Comparison of ENCODE assay signal across 20 mouse cellular contexts in the genomic region with DNA sequence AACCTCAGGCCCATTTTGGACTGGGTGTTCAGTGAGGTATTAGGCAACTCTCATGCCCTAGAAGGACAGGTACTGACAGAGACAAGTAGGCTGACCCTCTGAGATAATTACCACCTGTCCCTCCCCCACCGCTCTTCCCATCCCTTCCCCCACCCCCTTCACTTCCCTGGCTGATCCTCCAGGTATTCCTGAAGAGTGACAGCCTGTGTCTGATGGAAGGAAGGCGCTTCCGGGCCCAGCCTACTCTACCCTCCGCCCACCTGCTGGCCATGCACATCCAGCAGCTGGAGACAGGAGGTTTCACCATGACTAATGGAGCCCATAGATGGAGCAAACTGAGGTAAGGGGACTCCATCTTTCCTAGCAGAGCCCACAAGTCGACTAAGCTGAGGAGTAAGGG.
"Had no signal": no experiment of that assay in that cellular context is flagged by ENCODE, and none has a peak within 500 bp of the region (broad histone marks: within the 10 kb centered on the region; RNA-seq: fewer than 3 reads in every experiment).

No protein-coding gene starts in this region.

- DNase-seq: gastrocnemius, postnatal 14 days; gastrocnemius, postnatal 36 days; heart, adult 11 months; heart, adult 2 months; heart, postnatal 14 days; heart, postnatal 36 days; kidney, adult 18-20 months; kidney, adult 8-10 months; kidney, postnatal 10 days; kidney, postnatal 25 days; kidney, postnatal 4 days; left cerebral cortex, postnatal 4 days had no signal

- H3K4me1 ChIP-seq: heart, embryonic 13.5 days; heart, embryonic 15.5 days; hindbrain, embryonic 13.5 days; intestine, embryonic 15.5 days; limb, embryonic 13.5 days; limb, embryonic 15.5 days; liver, embryonic 12.5 days had no signal

- H3K4me3 ChIP-seq: heart, adult 2 months; heart, embryonic 13.5 days; heart, embryonic 15.5 days; hindbrain, embryonic 13.5 days; intestine, embryonic 15.5 days; layer of hippocampus, adult 2 months; limb, embryonic 13.5 days; limb, embryonic 15.5 days; liver, embryonic 12.5 days had no signal

- H3K9me3 ChIP-seq: heart, embryonic 13.5 days; heart, embryonic 15.5 days; hindbrain, embryonic 13.5 days; intestine, embryonic 15.5 days; limb, embryonic 13.5 days; limb, embryonic 15.5 days; liver, embryonic 12.5 days had no signal

- H3K36me3 ChIP-seq: heart, embryonic 13.5 days; heart, embryonic 15.5 days; intestine, embryonic 15.5 days; limb, embryonic 13.5 days; limb, embryonic 15.5 days; liver, embryonic 12.5 days had no signal
